Mouse (Mus musculus) spleen, postnatal 36 days (tissue): Measurements from ENCODE around the gene Txlnb.
"Not testable (repeated sequence)": the region's sequence is repeated elsewhere in the genome, so short reads cannot be mapped to it uniquely, and the experiment has no call there.

ENCODE experiments used
- DNase-seq, 2 experiments: peaks; one replicate each; pipeline ENCODE4 v3.0.0; 2022; ENCODE audit warnings: low spot score in 2 of 2, mixed read lengths in 1 of 2

Gene Txlnb

GRCm38 (mm10) chr10:17820422-17820821 is 24.4 kb downstream of the Txlnb start:
- not testable (repeated sequence) for DNase-seq

DNA sequence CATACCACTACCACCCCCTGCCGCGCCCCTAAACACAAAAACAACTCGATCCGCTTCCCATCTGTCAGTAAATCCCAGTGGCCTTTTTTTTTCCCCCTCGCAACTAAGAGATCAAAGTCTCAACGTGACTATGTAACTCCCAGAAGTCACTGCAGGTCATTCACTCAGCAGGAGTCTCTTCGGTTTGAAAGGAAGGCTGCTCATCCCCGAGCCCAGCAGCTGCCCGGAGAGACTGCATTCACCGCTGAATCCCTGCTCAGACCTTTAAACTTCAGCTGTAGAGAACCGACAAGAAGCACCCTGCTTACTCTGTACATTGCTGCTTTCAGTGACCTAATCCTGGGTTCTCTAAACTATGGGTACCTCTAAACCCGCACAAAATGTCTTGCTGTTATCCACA is 31.4 kb downstream of the Txlnb start:
- no peak for DNase-seq

DNA sequence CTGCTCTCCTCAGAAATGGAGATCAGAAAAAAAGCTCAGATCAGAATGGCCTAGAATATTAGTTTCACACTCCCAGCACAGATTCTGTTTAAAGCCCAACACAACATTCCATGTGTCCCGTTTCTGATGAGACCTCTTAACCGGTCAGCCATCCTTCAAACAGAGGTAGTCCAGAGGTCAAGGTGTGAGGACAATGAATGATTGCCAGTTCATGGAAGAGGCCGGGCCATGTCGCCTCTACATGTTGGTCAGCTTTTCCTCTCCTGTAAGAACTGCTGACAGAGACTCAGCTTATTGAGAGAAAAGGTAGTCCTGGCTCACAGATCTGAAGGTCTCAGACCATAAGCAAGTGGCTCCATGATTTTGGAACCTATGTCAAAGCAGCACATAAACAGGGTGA is 33.2 kb downstream of the Txlnb start:
- DNase-seq = no peak

DNA sequence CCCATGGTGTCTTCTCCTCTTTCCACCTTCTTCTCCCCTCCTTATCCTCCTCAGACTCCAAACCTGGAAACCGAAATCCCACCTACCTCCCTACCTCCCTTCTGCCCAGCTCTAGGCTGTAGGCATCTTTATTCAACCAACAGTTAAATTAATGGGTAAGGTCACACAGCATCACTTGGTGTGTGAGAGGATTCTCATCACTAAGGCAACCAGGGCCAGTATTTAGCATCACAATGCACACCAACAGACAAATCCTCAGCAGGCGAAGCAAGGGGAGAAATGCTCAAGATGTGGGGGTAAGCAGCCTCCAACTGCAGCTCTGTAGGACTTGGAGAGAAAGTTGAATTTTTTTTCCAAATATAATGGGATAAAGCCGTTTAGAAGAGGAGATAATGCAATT is 35.0 kb downstream of the Txlnb start:
- no peak for DNase-seq

DNA sequence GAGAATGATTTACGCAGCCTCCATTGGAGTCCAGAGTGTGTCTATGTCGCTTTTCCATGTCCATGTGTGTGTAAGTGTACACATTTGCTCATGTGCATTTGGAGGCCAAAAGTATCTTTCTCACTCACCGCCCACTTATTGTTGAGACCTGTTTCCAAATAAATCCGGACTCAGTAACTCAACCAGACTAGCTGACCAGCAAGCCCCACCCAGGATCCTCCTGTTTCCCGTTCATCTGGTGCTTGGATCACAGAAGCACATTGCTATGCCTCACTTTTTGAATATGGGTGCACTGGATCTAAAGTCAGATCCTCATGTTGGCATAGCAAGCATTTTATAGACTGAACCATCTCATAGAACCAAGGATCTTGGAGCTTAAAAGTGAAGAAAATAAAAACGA is 39.0 kb downstream of the Txlnb start:
- DNase-seq = no peak

DNA sequence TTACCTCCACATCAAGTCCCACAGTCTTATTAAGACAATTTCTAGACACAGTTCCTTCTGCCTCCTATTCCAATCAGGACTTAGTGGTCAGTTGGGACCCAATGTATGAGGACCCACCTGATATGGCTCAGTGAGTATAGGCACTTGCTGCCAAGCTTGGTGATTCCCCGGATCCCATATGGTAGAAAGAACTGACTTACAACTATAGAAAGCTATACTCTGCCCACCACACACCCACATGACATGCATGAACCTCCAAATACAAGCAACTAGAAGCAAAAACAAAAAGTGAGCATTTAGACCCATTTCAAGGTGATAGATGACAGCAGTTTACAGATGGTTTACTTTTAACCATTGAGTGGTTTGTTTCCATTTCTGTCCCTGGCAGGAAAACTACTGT is 40.2 kb downstream of the Txlnb start:
- no peak for DNase-seq

DNA sequence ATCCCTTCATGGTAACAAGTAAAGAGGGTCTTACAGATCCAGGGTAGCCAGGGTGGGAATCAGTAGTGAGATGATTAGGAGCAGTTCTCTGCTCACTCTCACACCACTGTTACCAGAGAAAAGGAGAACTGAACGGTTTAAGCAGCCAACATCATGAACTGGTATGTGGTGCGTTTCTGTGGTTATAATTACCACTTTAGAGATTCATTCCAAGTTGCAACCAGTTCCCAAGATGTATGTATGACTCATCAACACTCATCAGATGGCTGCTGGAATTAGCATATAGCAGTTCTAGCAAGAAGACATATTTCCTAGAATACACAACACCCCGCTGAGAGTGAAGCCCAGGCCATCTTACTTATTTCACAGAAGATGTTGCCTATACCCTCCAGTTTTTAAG is 46.0 kb downstream of the Txlnb start:
- no peak for DNase-seq

DNA sequence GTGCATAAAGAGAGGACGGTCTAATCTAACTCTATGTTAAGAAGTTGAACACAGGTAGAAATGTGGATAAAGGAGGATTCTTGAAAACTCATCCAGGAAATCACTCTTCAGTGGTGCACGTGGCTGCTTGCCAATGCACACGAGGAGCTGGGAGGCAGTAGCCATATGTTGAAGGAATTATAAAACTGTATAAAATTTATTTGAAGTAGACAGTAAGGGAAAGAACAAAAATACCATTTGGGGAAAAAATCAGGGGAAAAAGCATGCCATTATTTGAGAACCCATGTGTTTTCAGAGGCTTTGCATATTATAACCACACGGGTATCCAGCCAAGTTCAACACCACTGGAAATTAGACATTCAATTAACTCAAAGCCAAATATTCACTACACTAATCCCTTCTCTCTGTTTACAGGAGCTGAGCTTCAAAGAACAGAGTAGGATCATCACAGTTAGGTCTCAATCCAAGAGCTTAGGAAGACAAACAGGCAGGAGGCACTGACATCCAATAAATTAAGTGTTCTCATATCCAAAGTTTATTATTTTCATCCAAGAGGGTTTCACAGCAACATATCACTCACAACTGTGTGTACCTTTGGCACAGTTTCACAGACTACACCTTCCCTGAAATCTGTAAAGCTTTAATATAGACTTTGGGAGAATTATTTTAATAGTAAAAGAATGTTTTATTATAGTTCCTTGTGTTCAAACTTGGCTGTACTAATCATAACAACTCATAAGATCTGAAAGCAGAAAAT is 48.9 kb downstream of the Txlnb start:
- no peak for DNase-seq

GRCm38 (mm10) chr10:17857647-17858261 is 61.7 kb downstream of the Txlnb start:
- DNase-seq = no peak

DNA sequence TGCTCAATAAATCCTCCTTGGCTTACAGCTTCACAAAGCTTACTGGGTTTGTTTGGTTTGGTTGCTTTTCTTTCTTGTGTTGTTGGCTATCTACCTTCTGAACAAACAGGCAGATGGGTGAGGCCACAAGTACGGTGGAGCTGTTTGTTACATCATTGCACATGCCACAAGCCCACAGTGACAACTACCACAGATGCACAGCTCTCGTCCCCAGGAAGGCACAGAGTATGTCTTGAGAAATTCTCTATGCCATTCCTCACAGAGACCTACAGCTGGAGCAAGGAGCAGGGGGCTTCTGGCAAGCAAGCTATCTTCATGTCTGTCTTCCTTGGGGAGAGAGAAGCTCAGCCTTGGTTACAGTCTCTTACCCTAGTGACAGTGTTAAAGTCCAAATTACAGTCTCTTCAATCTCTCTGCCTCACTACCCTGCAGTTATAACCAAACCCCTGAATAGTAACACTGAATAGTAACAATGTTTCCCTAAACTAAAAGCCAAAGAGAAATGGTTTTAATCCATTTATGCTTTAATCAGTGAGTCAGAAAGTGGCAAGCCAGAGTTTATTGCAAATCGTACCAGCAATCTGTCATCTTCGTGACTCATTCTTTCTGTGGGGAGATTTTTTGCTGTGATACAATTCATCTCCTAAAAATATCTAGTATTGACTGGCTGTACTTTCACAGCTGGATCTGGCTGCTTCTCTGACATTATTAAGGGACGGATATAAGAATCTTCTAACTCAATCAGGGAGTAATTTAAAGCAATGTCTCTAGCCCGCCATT is 64.9 kb downstream of the Txlnb start:
- no peak for DNase-seq

DNA sequence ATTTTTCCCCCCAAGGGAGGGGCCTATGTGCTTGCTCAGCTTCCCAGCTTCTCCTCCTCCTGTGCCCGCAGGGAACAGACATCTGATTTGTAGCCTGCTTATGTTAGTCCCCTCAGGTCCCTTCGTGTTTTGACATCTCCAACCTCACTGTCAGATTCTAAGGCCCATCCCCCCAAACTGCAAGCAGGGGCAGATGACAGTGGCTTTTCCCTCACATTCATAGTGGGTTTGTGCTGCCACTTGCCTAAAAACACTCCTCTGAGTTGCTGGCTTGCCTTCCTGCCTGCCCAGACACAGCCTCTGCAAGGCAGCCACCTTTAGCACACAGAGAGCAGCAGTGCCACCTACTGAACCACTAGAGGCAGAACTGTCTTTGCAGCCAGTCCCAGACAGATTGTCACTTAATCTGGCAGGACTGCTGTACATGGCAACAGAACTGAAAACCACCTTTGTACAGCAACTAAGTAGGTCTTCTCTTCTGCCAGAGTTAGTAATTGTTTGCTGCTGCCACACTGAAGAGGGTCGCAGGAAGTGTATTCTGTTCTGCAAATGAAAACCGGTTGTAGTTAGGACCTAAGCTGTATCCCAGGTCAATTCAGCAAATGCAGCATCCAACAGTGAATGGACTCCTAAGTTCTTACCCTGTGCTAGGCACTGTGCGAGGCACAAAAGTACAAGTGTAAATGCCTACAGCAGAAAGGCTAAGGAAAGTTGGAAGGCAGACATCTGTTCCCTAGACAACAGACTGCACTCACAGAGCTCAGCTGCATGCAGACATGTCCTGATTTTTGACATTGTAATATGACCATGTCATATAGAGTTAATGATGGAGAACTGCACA is 74.0 kb downstream of the Txlnb start:
- DNase-seq = peak; percentile 36 to 46

DNA sequence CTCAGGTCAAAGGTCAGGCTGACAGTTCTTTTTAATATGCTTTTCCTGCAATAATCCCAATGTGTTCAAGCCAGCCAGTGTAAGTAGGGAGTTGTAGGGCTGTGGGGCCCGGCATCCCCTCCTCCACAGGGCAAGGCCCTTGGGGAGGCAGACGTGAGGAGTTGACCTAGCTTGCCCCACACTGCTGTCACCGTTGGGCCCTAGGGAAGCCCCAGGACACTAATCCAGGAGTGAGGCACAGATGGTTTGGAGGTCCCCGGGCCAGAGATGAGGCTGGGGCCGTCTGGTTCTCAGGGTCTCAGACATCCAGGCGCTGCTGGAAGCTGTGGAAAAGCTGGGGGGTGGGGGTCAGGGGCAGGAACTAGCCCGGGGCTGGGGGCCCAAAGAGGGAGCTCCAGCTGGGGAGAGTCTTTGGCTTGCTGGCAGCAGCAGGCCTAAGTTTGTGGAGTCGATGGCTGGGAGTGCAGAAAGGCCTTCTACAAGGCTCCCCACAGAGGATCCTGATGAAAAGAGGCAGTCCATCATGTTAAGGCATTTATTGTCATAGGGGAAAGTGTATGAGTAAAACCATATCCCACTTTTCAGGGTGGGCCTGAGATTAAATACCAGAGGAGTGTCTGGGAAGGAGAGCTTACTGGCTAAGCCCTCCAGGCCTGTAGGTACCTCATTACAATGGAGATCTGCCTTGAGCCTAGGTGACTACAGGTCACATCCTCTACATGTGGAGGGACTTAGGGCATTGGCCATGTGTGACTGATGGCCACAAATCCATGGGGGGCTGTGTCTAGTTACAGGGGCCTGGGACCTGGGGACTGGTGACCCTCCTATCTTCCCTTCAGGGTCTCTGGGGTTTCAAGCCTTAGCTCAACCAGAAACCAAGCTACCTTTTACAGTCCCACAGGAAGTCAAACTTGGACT is 82.2 kb downstream of the Txlnb start:
- no peak for DNase-seq

DNA sequence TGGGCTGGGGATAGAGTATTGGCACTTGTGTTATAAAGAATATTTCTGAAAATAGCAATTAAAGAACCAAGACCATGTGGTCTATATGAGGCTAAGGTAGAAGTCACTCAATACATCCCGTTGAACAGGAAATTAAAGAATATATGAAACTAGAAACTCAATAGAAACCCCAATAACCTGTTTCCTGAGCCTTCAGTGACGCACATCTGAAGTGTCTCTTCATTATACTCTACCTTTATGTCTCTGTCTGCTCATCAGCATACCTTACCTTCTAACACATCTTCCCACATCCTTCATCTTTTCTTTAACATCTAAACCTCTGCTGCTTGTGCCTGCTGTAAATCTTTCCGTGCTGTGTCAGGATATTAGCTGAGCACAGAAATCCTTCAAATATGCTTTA is 84.0 kb downstream of the Txlnb start:
- DNase-seq = no peak

DNA sequence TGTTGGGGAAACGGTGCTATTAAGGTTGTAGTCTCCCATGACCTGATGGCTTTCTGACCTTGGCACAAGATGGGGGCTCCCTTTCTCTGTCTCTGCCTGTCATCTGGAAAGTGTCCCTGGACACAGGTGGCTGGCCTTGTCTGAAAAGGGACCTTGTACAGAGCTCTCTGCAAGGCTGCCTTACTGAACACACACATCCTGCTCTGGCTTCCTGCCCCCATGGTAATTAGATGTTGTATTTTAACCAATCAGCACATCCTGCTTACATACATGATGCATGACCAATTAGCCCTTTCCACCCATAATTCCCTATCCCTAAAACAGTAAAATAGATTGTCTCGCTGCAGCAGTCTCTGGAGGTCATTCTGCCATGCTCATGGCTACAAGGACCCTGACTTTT is 84.7 kb downstream of the Txlnb start:
- no peak for DNase-seq
